Mouse (Mus musculus): ENCODE measurements around the gene Bnc1. TPM values are rescaled to one million over a fixed set of nuclear protein-coding genes. Genes with fewer than 3 reads are reported as not detected.

The Bnc1 gene
- polyA plus RNA-seq, 1 experiment from 2014 or later, result 1.1 TPM

- ATAC-seq (ENCODE audit: low FRiP score), result no peak
- WGBS, result 75% methylated on average over 7 of the region's 7 CpGs
These were observed 63.1 kb downstream of the Bnc1 start for GRCm38 (mm10) chr7:81928998-81929397.

GRCm38 (mm10) chr7:81921379-81921952, 70.6 kb downstream of the Bnc1 start:
- Histone ChIP-seq H3K4me1 (no peaks in the 10 kb centered on the region), H3K9me3 (replicated peaks) (no peaks in the 10 kb centered on the region), H3K27me3 (no peaks in the 10 kb centered on the region), H3K4me3 (no peak overlapping the region), H3K36me3 (no peaks in the 10 kb centered on the region), H3K4me2 (replicated peaks) (no peak overlapping the region), H3K27ac (no peak overlapping the region), H3K9ac (no peak overlapping the region)
- ATAC-seq (ENCODE audit: low FRiP score), result no peak
- 84% methylated on average over 1 of the region's 1 CpGs for WGBS

More at GRCm38 (mm10) chr7:81928998-81929397, 63.1 kb downstream of the Bnc1 start:
- H3K4me1 ChIP-seq, result peaks cover 29% of the 10 kb centered on the region
- H3K36me3 ChIP-seq, result no peaks in the 10 kb centered on the region
- H3K27ac ChIP-seq, result no peak overlapping the region
- H3K9me3 ChIP-seq (replicated peaks), result no peaks in the 10 kb centered on the region
- no peaks in the 10 kb centered on the region for H3K27me3 ChIP-seq
- H3K4me3 ChIP-seq, result no peak overlapping the region
- H3K4me2 ChIP-seq (replicated peaks), result no peak overlapping the region
- H3K9ac ChIP-seq, result no peak overlapping the region

- no peaks in the 10 kb centered on the region for H3K27me3 ChIP-seq
- 89% methylated on average over 4 of the region's 4 CpGs for WGBS
- H3K4me2 ChIP-seq (replicated peaks), result no peak overlapping the region
- ATAC-seq (ENCODE audit: low FRiP score), result no peak
- no peak overlapping the region for H3K4me3 ChIP-seq
- H3K9me3 ChIP-seq (replicated peaks), result no peaks in the 10 kb centered on the region
- no peaks in the 10 kb centered on the region for H3K36me3 ChIP-seq
- no peak overlapping the region for H3K27ac ChIP-seq
- no peaks in the 10 kb centered on the region for H3K4me1 ChIP-seq
- no peak overlapping the region for H3K9ac ChIP-seq
These were observed 71.8 kb downstream of the Bnc1 start for GRCm38 (mm10) chr7:81920314-81920713.

- no peaks in the 10 kb centered on the region for H3K27me3 ChIP-seq
- H3K9ac ChIP-seq, result no peak overlapping the region
- ATAC-seq (ENCODE audit: low FRiP score), result no peak
- no peak overlapping the region for H3K4me2 ChIP-seq (replicated peaks)
- no peaks in the 10 kb centered on the region for H3K4me1 ChIP-seq
- no peak overlapping the region for H3K27ac ChIP-seq
- WGBS, result 68% methylated on average over 5 of the region's 5 CpGs
- no peak overlapping the region for H3K4me3 ChIP-seq
- no peaks in the 10 kb centered on the region for H3K36me3 ChIP-seq
- no peaks in the 10 kb centered on the region for H3K9me3 ChIP-seq (replicated peaks)
These were observed 73.8 kb downstream of the Bnc1 start for GRCm38 (mm10) chr7:81918316-81918715.

Other genes starting within 250 kb of the Bnc1 start
- gene Ramac, start 229.4 kb downstream of the Bnc1 start, polyA plus RNA-seq (2016; fragmentation: Nextera tagmentation; extraction: Ambion mirVana), result 117 and 125 TPM in 2 replicates
- gene 3110040N11Rik, start 202.8 kb downstream of the Bnc1 start, polyA plus RNA-seq (2016; fragmentation: Nextera tagmentation; extraction: Ambion mirVana), result 43.2 and 44.6 TPM in 2 replicates
- gene Btbd1, start 162.9 kb downstream of the Bnc1 start, polyA plus RNA-seq (2016; fragmentation: Nextera tagmentation; extraction: Ambion mirVana), result 110 and 111 TPM in 2 replicates
- gene Gm10160, start 136.5 kb downstream of the Bnc1 start, polyA plus RNA-seq (2016; fragmentation: Nextera tagmentation; extraction: Ambion mirVana), result not detected in 2 replicates
- gene Tm6sf1, start 133.3 kb downstream of the Bnc1 start, polyA plus RNA-seq (2016; fragmentation: Nextera tagmentation; extraction: Ambion mirVana), result 13.0 and 13.5 TPM in 2 replicates
- gene Hdgfl3, start 57.8 kb downstream of the Bnc1 start, polyA plus RNA-seq (2016; fragmentation: Nextera tagmentation; extraction: Ambion mirVana), result 57.5 and 61.0 TPM in 2 replicates
- 26.7 and 33.3 TPM in 2 replicates for gene Sh3gl3, start 181.5 kb upstream of the Bnc1 start, polyA plus RNA-seq (2016; fragmentation: Nextera tagmentation; extraction: Ambion mirVana)